Mouse (Mus musculus): Measurements from ENCODE around the gene Efcab9.

The Efcab9 gene

DNA sequence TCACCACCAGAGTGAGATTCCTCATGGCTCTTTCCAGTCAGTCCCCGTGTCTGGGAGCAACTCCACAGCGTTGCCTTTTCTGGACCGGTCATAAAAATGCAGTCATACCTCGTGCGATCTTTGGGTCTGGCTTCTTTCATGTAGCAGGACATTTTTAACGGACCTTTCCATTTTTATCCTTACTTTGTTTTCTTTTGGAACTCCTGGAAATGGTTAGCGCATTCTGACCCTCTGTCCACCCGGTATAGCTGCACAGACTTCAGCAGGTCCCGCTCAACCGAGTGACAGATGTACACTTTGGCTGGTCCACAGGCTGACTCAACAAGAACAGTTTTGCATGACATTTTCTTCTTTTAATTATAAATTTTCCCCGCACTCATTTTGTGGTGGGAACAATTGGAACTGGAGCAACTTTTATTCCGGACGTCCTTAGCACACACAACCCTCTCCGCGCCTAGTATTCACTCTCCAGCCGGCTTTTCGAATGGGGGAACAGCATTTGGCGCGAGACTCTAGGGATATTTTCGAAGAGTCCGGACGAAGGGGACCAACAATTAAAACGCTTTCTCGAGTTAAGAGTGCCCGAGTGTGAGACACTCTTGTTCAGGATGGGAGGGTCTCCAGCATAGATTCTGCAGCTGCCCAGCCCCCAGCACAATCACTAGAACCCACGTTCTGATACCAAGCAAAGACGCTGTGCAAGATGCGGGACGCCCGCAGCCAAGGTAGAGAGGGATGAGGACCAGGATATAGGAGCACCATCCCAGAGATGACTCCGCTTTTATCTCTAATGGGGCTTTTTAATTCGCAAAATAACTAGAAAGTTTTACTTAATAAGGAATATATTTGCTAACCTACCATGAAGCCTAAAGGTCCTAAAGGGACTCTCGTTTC, at the start of gene Efcab9:
Gene Efcab9, minus strand, starts transcription at position 211 of the 894 bp plus-strand sequence.
- H3K4me1 ChIP-seq (replicated peaks; ENCODE audit: low read depth, low read length), result peaks cover 50% of the 10 kb centered on the region
- H3K27me3 ChIP-seq (ENCODE audit: insufficient read depth, low read length), result peaks cover 32% of the 10 kb centered on the region
- peak within 1 kb of the TSS; percentile 87 for H3K4me3 ChIP-seq (replicated peaks; ENCODE audit: low read length)
- no peaks in the 10 kb centered on the region for H3K9me3 ChIP-seq (ENCODE audit: low read length)
- H3K36me3 ChIP-seq (ENCODE audit: insufficient read depth, low read length), result no peaks in the 10 kb centered on the region
- TF ChIP-seq CTCF (conservative IDR thresholded peaks at IDR 0.05; ENCODE audit: low read length) (no peak), POU5F1 (IDR thresholded peaks at IDR 0.05; ENCODE audit: borderline replicate concordance, low read length) (no peak), NANOG (IDR thresholded peaks at IDR 0.05; ENCODE audit: borderline replicate concordance, low read length) (no peak)

DNA sequence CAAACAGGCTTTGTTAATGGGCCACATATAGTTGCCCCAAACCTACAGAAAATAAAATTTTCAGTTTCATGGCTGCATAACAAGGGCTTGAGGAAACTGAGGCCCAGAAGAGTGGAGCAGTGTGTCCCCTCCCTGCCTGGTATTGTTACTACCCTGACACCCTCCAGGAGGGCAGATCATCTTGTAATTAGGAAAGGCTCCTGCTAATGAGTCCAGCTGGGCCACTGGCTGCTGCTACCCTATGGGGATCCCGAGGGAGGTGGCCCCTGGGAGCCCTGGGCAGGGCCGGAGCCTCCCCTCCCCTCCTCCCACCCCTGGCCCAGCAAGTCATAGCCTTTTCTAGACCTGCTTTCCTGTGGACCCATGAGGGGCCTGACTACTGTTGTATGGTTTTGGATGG, 49.1 kb upstream of the Efcab9 start:
- Histone ChIP-seq H3K4me3 (replicated peaks; ENCODE audit: low read length) (peak overlapping the region; percentile 64), H3K27me3 (ENCODE audit: insufficient read depth, low read length) (no peaks in the 10 kb centered on the region), H3K9me3 (ENCODE audit: low read length) (no peaks in the 10 kb centered on the region), H3K36me3 (ENCODE audit: insufficient read depth, low read length) (peaks cover 6% of the 10 kb centered on the region; the same call in 1 of the 2 replicates), H3K4me1 (replicated peaks; ENCODE audit: low read depth, low read length) (peaks cover 32% of the 10 kb centered on the region)
- TF ChIP-seq NANOG (IDR thresholded peaks at IDR 0.05; ENCODE audit: borderline replicate concordance, low read length) (no peak), CTCF (conservative IDR thresholded peaks at IDR 0.05; ENCODE audit: low read length) (no peak), POU5F1 (IDR thresholded peaks at IDR 0.05; ENCODE audit: borderline replicate concordance, low read length) (no peak)

DNA sequence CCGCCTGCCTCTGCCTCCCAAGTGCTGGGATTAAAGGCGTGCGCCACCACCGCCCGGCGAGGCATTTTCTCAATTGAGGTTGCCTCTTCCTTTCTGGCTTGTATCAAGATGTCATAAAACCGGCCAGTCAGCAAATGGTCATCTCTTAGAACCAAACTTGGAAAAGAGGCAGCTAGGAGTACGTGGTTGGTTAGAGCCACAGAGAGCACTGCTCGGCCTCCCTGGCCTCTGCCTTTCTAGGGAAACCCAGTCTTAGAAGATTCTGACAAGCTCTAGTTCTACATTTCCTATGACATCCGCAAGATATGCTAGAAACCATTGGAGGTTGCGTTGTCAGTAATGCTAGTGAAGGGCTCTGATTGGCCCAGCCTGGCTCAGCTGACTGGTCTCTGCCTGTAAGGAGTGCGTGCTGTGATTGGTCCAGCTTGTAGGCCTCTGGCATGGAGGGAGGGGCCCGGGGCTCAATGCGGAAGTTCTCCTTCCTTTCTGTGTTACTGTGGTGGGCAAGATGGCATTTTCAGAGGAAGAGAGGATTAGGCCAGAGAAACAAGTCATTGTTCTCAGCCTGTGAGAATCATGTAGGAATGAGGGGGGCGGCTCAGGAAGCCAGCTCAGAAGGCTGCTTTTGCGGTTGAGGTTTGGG, 48.5 kb upstream of the Efcab9 start:
- Histone ChIP-seq H3K27me3 (ENCODE audit: insufficient read depth, low read length) (no peaks in the 10 kb centered on the region), H3K9me3 (ENCODE audit: low read length) (no peaks in the 10 kb centered on the region), H3K4me3 (replicated peaks; ENCODE audit: low read length) (peak overlapping the region; percentile 64), H3K36me3 (ENCODE audit: insufficient read depth, low read length) (peaks cover 6% of the 10 kb centered on the region; the same call in 1 of the 2 replicates), H3K4me1 (replicated peaks; ENCODE audit: low read depth, low read length) (peaks cover 26% of the 10 kb centered on the region)
- TF ChIP-seq POU5F1 (IDR thresholded peaks at IDR 0.05; ENCODE audit: borderline replicate concordance, low read length) (no peak), NANOG (IDR thresholded peaks at IDR 0.05; ENCODE audit: borderline replicate concordance, low read length) (no peak), CTCF (conservative IDR thresholded peaks at IDR 0.05; ENCODE audit: low read length) (no peak)

DNA sequence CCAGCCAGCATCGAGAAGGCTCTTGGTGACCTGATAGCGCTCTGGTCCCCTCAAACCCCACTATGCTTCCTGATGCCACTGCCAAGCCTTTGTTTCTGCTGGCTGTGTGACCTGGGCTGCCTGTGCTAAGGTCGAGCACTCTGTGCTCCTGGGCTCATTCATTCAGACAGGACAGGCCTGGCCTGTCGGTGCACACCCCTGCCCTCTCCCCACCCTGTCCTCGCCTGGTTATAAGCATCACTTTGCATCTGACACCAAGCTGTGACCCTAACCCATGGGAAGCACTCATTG, 44.8 kb upstream of the Efcab9 start:
- no peak for TF ChIP-seq NANOG (IDR thresholded peaks at IDR 0.05; ENCODE audit: borderline replicate concordance, low read length)
- no peak for TF ChIP-seq CTCF (conservative IDR thresholded peaks at IDR 0.05; ENCODE audit: low read length)
- TF ChIP-seq POU5F1 (IDR thresholded peaks at IDR 0.05; ENCODE audit: borderline replicate concordance, low read length), result no peak
- no peaks in the 10 kb centered on the region for H3K9me3 ChIP-seq (ENCODE audit: low read length)
- H3K36me3 ChIP-seq (ENCODE audit: insufficient read depth, low read length), result peaks cover 12% of the 10 kb centered on the region
- H3K27me3 ChIP-seq (ENCODE audit: insufficient read depth, low read length), result no peaks in the 10 kb centered on the region
- no peak overlapping the region for H3K4me3 ChIP-seq (replicated peaks; ENCODE audit: low read length)
- H3K4me1 ChIP-seq (replicated peaks; ENCODE audit: low read depth, low read length), result peaks cover 18% of the 10 kb centered on the region

DNA sequence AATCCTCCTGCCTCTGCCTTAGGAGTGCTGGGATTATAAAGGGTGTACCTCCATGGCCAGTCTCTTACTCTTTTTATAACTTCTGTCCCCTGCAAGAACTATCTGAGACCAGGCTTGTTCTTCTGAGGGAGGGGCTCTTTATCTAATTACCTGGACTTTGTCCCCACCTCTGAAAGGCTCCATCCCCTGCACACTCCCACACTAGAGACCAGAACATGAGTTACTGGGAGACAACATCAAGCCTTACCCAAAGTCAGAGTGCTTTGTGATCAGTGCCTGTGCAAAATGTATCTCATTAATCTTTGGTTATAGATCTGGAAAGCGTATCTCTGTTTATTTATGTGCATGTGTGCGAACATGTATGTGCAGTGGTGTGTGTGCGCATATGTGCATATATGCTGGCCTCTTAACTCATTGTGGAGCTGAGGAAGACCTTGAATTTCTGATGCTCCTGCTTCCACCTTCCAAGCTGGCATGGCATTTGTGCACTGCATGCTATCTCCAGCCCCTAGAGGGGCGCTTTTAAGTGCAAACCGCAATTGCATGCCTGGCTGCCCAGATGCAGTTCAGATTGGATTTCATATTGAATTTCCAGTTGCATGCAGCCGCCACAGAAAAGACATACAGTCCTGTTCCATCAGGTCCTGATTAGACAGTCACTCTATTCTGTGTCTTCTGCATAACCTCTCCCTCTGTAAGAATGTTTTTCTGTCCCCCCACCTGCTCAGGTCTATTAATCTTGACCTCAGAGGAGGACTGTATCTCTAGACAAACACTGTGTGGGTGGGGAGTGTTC, 44.3 kb upstream of the Efcab9 start:
- Histone ChIP-seq H3K27me3 (ENCODE audit: insufficient read depth, low read length) (no peaks in the 10 kb centered on the region), H3K36me3 (ENCODE audit: insufficient read depth, low read length) (peaks cover 12% of the 10 kb centered on the region), H3K4me3 (replicated peaks; ENCODE audit: low read length) (no peak overlapping the region), H3K4me1 (replicated peaks; ENCODE audit: low read depth, low read length) (peaks cover 13% of the 10 kb centered on the region), H3K9me3 (ENCODE audit: low read length) (no peaks in the 10 kb centered on the region)
- TF ChIP-seq CTCF (conservative IDR thresholded peaks at IDR 0.05; ENCODE audit: low read length), result no peak
- no peak for TF ChIP-seq NANOG (IDR thresholded peaks at IDR 0.05; ENCODE audit: borderline replicate concordance, low read length)
- no peak for TF ChIP-seq POU5F1 (IDR thresholded peaks at IDR 0.05; ENCODE audit: borderline replicate concordance, low read length)

DNA sequence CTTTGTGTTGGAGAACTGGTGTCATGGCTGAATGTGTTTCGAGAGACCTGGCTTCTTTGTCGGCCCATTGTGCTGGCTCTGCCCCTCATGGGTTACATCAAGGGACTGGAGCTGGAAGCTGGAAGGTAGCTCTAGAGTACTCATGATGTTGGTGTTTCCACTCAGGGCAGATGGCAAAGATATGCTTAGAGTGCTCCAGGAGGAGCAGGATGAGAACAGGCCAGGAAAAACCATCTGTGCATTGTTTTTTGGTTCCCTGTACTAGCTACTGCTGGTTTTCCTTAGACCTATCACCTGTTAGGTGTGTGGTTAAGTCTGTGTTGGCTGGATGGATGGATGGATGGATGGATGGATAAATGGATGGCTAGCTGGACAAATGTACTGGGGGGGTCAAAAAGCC, 41.8 kb upstream of the Efcab9 start:
- peaks cover 12% of the 10 kb centered on the region for H3K36me3 ChIP-seq (ENCODE audit: insufficient read depth, low read length)
- H3K27me3 ChIP-seq (ENCODE audit: insufficient read depth, low read length), result no peaks in the 10 kb centered on the region
- no peaks in the 10 kb centered on the region for H3K9me3 ChIP-seq (ENCODE audit: low read length)
- no peak overlapping the region for H3K4me3 ChIP-seq (replicated peaks; ENCODE audit: low read length)
- H3K4me1 ChIP-seq (replicated peaks; ENCODE audit: low read depth, low read length), result 0 out of 2 replicates have a peak, but pooled peaks cover 3% of the 10 kb centered on the region
- no peak for TF ChIP-seq POU5F1 (IDR thresholded peaks at IDR 0.05; ENCODE audit: borderline replicate concordance, low read length)
- no peak for TF ChIP-seq CTCF (conservative IDR thresholded peaks at IDR 0.05; ENCODE audit: low read length)
- no peak for TF ChIP-seq NANOG (IDR thresholded peaks at IDR 0.05; ENCODE audit: borderline replicate concordance, low read length)

DNA sequence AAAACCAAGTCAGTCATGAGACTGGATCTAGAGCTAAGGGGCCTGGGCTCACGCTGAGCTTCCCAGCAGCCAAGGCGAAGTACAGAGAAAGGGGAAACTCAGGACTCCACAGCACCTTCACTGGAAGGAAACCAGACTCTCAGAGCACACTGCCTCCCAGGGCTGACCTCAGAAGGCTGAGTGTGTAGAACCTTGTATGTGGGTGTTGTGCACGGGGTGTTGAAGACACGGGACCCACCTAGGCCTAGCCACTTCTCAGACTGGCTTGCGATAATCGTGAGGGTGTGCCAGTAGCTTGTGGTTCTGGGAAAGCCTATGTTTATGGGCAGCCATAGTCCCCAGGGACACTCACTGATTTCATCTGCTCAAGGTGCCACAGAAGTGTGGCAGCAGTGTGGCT, 39.2 kb upstream of the Efcab9 start:
- Histone ChIP-seq H3K36me3 (ENCODE audit: insufficient read depth, low read length) (peaks cover 11% of the 10 kb centered on the region; the same call in 1 of the 2 replicates), H3K9me3 (ENCODE audit: low read length) (no peaks in the 10 kb centered on the region), H3K27me3 (ENCODE audit: insufficient read depth, low read length) (no peaks in the 10 kb centered on the region), H3K4me1 (replicated peaks; ENCODE audit: low read depth, low read length) (peaks cover 24% of the 10 kb centered on the region), H3K4me3 (replicated peaks; ENCODE audit: low read length) (no peak overlapping the region)
- TF ChIP-seq NANOG (IDR thresholded peaks at IDR 0.05; ENCODE audit: borderline replicate concordance, low read length) (no peak), CTCF (conservative IDR thresholded peaks at IDR 0.05; ENCODE audit: low read length) (no peak), POU5F1 (IDR thresholded peaks at IDR 0.05; ENCODE audit: borderline replicate concordance, low read length) (no peak)
